Mouse (Mus musculus) liver, embryonic 16.5 days (tissue): ENCODE measurements around the gene Cradd. TPM values are rescaled to one million over a fixed set of nuclear protein-coding genes. Genes with fewer than 3 reads are reported as not detected.
A peak's percentile ranks its signal among the peaks of the same experiment; 100 is the strongest.

Source experiments
- ATAC-seq: fragments of 200-750 bp; cut with Nextera tagmentation; 2 replicates; pipeline ENCODE4 v1.8.0; 2017; ENCODE audit warnings: low read depth, mild to moderate bottlenecking, moderate number of reproducible peaks, moderate library complexity
- H3K27ac ChIP-seq: fragments of 300-500 bp; sonication (generic); 2 replicates; pipeline ENCODE4 v1.5.1; 2014; ENCODE audit warnings: mild to moderate bottlenecking, low read length
- H3K27me3 ChIP-seq: fragments of 300-500 bp; sonication (generic); 2 replicates; pipeline ENCODE4 v1.6.1; 2014; ENCODE audit warnings: low read depth, low read length, mixed read lengths; ENCODE audit not compliant: control insufficient read depth, insufficient read depth
- H3K36me3 ChIP-seq: fragments of 300-500 bp; sonication (generic); 2 replicates; pipeline ENCODE4 v1.6.1; 2014; ENCODE audit warnings: mild to moderate bottlenecking; ENCODE audit not compliant: control insufficient read depth, insufficient read depth
- H3K4me1 ChIP-seq: fragments of 300-500 bp; sonication (generic); 2 replicates; pipeline ENCODE4 v1.6.1; 2014; ENCODE audit warnings: low read depth, low read length, mixed read lengths; ENCODE audit not compliant: control insufficient read depth
- H3K4me2 ChIP-seq: fragments of 300-500 bp; sonication (generic); 2 replicates; pipeline ENCODE4 v1.6.1; 2014; ENCODE audit warnings: low read depth, low read length, mixed read lengths
- H3K4me3 ChIP-seq: fragments of 300-500 bp; sonication (generic); 2 replicates; pipeline ENCODE4 v1.5.1; 2014; ENCODE audit warnings: low read depth, mild to moderate bottlenecking, low read length
- H3K9ac ChIP-seq: fragments of 300-500 bp; sonication (generic); 2 replicates; pipeline ENCODE4 v1.6.1; 2014; ENCODE audit warnings: low read depth, low read length
- H3K9me3 ChIP-seq: fragments of 300-500 bp; sonication (generic); replicated peaks from 2 replicates; pipeline ENCODE4 v1.6.1; 2016; ENCODE audit warnings: low read length; ENCODE audit not compliant: control insufficient read depth
- WGBS: fragments of 180-500 bp; shearing (Covaris S2); extraction: QIAGEN DNeasy Blood & Tissue Kit; methylation state at CpG from one replicate; pipeline ENCODE4 v1.1.7; 2014; ENCODE audit not compliant: insufficient replicate concordance; 5-methylcytosine and 5-hydroxymethylcytosine counted together
- polyA plus RNA-seq: library from polyadenylated mRNA; unstranded; fragments of >200 nt; fragmentation: Nextera tagmentation; extraction: Ambion mirVana; gene quantifications from 2 replicates; pipeline ENCODE4 v1.2.1, GENCODE M21; 2015

Gene Cradd
- polyA plus RNA-seq, 1 experiment from 2014 or later, result 4.4 TPM

GRCm38 (mm10) chr10:95302211-95303163, 21.4 kb downstream of the Cradd start:
- H3K4me2 ChIP-seq, result no peak overlapping the region
- H3K4me3 ChIP-seq, result no peak overlapping the region
- no peaks in the 10 kb centered on the region for H3K36me3 ChIP-seq
- no peaks in the 10 kb centered on the region for H3K9me3 ChIP-seq
- 61% methylated on average over 11 of the region's 12 CpGs for WGBS
- H3K9ac ChIP-seq, result no peak overlapping the region
- no peaks in the 10 kb centered on the region for H3K27me3 ChIP-seq
- H3K4me1 ChIP-seq, result peaks cover 7% of the 10 kb centered on the region
- no peak for ATAC-seq
- no peak overlapping the region for H3K27ac ChIP-seq

DNA sequence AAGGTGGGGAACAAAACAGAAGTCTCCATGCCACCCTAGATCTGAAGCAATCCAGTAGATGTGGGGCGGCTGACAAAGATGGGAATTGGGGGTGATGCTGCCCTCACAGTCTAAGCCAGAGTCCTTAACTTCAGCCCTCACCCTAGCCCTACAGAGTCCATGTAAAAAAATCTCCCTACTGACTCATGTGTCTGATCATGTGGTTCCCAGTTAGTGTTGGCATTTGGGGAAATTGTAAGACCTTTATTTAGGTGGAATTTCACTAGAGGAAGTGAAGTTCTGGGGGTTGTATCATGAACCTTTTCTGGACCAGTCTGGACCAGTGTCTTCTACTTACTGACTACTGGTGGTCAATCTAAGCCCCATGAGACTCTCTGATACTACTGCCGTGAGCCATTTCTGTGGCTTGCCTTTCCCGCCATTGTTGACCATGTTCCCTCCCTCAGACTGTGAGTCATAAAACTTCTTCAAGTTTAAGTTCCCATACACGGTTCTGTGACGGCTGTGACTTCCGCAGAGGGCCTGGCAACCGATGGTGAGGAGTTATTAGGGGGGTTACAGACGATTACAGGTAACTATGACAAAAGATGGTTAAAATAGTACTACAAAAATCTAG, 23.6 kb downstream of the Cradd start:
- WGBS, result 52% methylated on average over 8 of the region's 8 CpGs
- Histone ChIP-seq H3K27ac (no peak overlapping the region), H3K36me3 (no peaks in the 10 kb centered on the region), H3K4me1 (peaks cover 13% of the 10 kb centered on the region), H3K9ac (no peak overlapping the region), H3K27me3 (no peaks in the 10 kb centered on the region), H3K4me3 (no peak overlapping the region), H3K9me3 (no peaks in the 10 kb centered on the region), H3K4me2 (no peak overlapping the region)
- ATAC-seq, result no peak

- H3K36me3 ChIP-seq, result no peaks in the 10 kb centered on the region
- H3K27ac ChIP-seq, result no peak overlapping the region
- no peak for ATAC-seq
- H3K9me3 ChIP-seq, result no peaks in the 10 kb centered on the region
- no peaks in the 10 kb centered on the region for H3K27me3 ChIP-seq
- no peak overlapping the region for H3K9ac ChIP-seq
- H3K4me2 ChIP-seq, result no peak overlapping the region
- H3K4me1 ChIP-seq, result peaks cover 13% of the 10 kb centered on the region
- 84% methylated on average over 7 of the region's 7 CpGs for whole genome bisulfite sequencing
- no peak overlapping the region for H3K4me3 ChIP-seq
These were observed 24.2 kb downstream of the Cradd start for GRCm38 (mm10) chr10:95299808-95300133.

GRCm38 (mm10) chr10:95299010-95299807, 24.7 kb downstream of the Cradd start:
- Histone ChIP-seq H3K36me3 (no peaks in the 10 kb centered on the region), H3K9ac (no peak overlapping the region), H3K4me2 (no peak overlapping the region), H3K4me3 (no peak overlapping the region), H3K27ac (no peak overlapping the region), H3K9me3 (no peaks in the 10 kb centered on the region), H3K4me1 (peaks cover 13% of the 10 kb centered on the region), H3K27me3 (no peaks in the 10 kb centered on the region)
- ATAC-seq, result no peak
- 79% methylated on average over 18 of the region's 18 CpGs for WGBS

GRCm38 (mm10) chr10:95298504-95298903, 25.4 kb downstream of the Cradd start:
- no peak overlapping the region for H3K27ac ChIP-seq
- H3K9me3 ChIP-seq, result no peaks in the 10 kb centered on the region
- no peaks in the 10 kb centered on the region for H3K27me3 ChIP-seq
- peaks cover 13% of the 10 kb centered on the region for H3K4me1 ChIP-seq
- H3K4me2 ChIP-seq, result no peak overlapping the region
- H3K4me3 ChIP-seq, result no peak overlapping the region
- H3K36me3 ChIP-seq, result no peaks in the 10 kb centered on the region
- WGBS, result 70% methylated on average over 6 of the region's 6 CpGs
- no peak for ATAC-seq
- no peak overlapping the region for H3K9ac ChIP-seq

- Histone ChIP-seq H3K4me1 (peaks cover 13% of the 10 kb centered on the region), H3K27me3 (no peaks in the 10 kb centered on the region), H3K9me3 (no peaks in the 10 kb centered on the region), H3K9ac (no peak overlapping the region; the same call in 1 of the 2 replicates), H3K36me3 (no peaks in the 10 kb centered on the region), H3K4me2 (no peak overlapping the region), H3K4me3 (no peak overlapping the region), H3K27ac (peak overlapping the region; percentile 57)
- peak; percentile 87 for ATAC-seq
- WGBS, result 17% methylated on average over 9 of the region's 9 CpGs
These were observed 26.2 kb downstream of the Cradd start for GRCm38 (mm10) chr10:95297690-95298104.

- Histone ChIP-seq H3K36me3 (no peaks in the 10 kb centered on the region), H3K27ac (peak overlapping the region; percentile 20; the same call in 1 of the 2 replicates), H3K9ac (no peak overlapping the region), H3K27me3 (no peaks in the 10 kb centered on the region), H3K9me3 (no peaks in the 10 kb centered on the region), H3K4me3 (no peak overlapping the region), H3K4me2 (no peak overlapping the region), H3K4me1 (peaks cover 18% of the 10 kb centered on the region)
- WGBS, result 58% methylated on average over 11 of the region's 11 CpGs
- no peak for ATAC-seq
These were observed 26.9 kb downstream of the Cradd start for GRCm38 (mm10) chr10:95297024-95297423.

DNA sequence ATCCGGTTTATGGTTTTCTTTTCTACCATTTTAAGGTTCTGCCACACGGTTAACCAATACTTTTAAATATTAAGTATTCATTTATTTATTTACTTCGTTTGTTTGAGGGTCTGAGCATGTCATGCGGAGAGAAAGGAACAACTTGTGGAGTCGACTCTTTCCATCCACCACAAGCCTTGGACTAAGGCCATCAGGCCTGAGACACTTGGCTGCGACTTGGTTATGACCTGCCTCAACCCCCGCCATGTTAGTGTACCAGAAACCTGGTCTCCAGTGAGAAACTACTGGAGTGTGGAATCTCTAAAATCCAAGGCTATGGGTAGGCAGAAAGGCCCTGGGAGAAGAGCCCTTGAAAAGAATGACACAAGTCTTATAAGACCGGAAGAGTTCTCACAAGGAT, 30.7 kb downstream of the Cradd start:
- Histone ChIP-seq H3K4me3 (no peak overlapping the region), H3K36me3 (no peaks in the 10 kb centered on the region), H3K27me3 (no peaks in the 10 kb centered on the region), H3K9ac (no peak overlapping the region), H3K9me3 (no peaks in the 10 kb centered on the region), H3K4me2 (no peak overlapping the region), H3K4me1 (peaks cover 46% of the 10 kb centered on the region), H3K27ac (no peak overlapping the region)
- no peak for ATAC-seq
- 75% methylated on average over 8 of the region's 8 CpGs for WGBS
